Comparison of ENCODE assay signal across 17 mouse cellular contexts in genomic region chr16:18061201-18061600, GRCm38 (mm10).
DNase-seq lines count a peak whose midpoint lies in the region.
"Had no signal": no experiment of that assay in that cellular context is flagged by ENCODE, and none has a peak within 500 bp of the region (broad histone marks: within the 10 kb centered on the region; RNA-seq: fewer than 3 reads in every experiment).

No protein-coding gene starts in this region.

- peak; percentile 42 for DNase-seq in cerebellum, adult 11 months
- no peak for DNase-seq in cerebellum, adult 8-10 months
- peak; percentile 21 for DNase-seq in lung, postnatal 10 days
- no peak for DNase-seq in lung, postnatal 25 days (ENCODE audit: low spot score)
- DNase-seq in cerebellum, adult 18-20 months = peak; percentile 53 to 59
- DNase-seq in cerebellum, postnatal 14 days = peak; percentile 59 to 67
- DNase-seq in spleen, adult 18-20 months = no peak
- no peak for DNase-seq in heart, adult 9 months (ENCODE audit: low spot score in 2 of 2)
- DNase-seq: adrenal gland, postnatal 36 days; embryo, embryonic 11 days; gastrocnemius, postnatal 36 days; kidney, adult 9 months; kidney, postnatal 14 days; layer of hippocampus, postnatal 36 days; lung, embryonic 14.5 days; lung, postnatal 36 days; thymus, postnatal 25 days had no signal

Comparison
In these comparisons a context has a peak if more than half of its experiments do, and no peak if none do; other contexts are left out.
1. DNase-seq: peak in cerebellum, adult 11 months (single experiment), lung, postnatal 10 days (single experiment), cerebellum, adult 18-20 months (2 of 2) and cerebellum, postnatal 14 days (2 of 2); none in cerebellum, adult 8-10 months (single experiment), lung, postnatal 25 days (single experiment), spleen, adult 18-20 months (0 of 2) and heart, adult 9 months (0 of 2).